In the genomic region with DNA sequence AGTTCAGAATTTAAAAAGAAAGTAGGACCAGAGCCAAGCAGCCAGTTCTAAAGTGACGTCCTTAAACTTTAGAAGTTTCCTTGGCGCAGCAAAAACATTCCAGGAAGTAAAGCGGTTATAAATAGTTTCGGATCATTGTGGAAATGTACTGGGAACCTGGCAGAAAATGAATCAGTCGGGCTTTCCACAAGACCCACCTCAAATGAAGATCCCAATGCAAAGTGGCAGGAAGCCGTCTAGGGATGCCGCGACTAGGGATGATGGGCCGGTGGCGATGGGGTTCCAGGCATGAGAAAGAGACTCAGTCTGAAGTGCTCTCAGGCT, we compare ENCODE assay signal across 11 mouse cellular contexts.
A peak's percentile ranks its signal among the peaks of the same experiment; 100 is the strongest.
DNase-seq lines count a peak whose midpoint lies in the region; ATAC-seq and TF ChIP-seq lines count a peak whose summit lies in the region.
"Had no signal": no experiment of that assay in that cellular context is flagged by ENCODE, and none has a peak within 500 bp of the region (broad histone marks: within the 10 kb centered on the region; RNA-seq: fewer than 3 reads in every experiment).

No protein-coding gene starts in this region.

- peak overlapping the region; percentile 46 for H3K4me2 ChIP-seq in heart, postnatal 0 days (ENCODE audit: low read depth, low read length)
- H3K4me2 ChIP-seq: liver, embryonic 15.5 days had no signal

- intact Hi-C loops in left cerebral cortex, postnatal 4 days (cut with DNase I) = no loop called here

- no peak overlapping the region; the same call in 1 of the 2 replicates for H3K9ac ChIP-seq in heart, postnatal 0 days (replicated peaks; ENCODE audit: low read depth, low read length)
- H3K9ac ChIP-seq: liver, embryonic 15.5 days had no signal

- peak overlapping the region; percentile 50; the same call in 1 of the 2 replicates for H3K27ac ChIP-seq in testis, adult 2 months (ENCODE audit: control insufficient read depth, insufficient read depth, low read depth, low read length)
- H3K27ac ChIP-seq in heart, postnatal 0 days (ENCODE audit: low read depth) = peak overlapping the region; percentile 91
- H3K27ac ChIP-seq: liver, embryonic 15.5 days had no signal

- no peaks in the 10 kb centered on the region for H3K9me3 ChIP-seq in heart, postnatal 0 days (replicated peaks; ENCODE audit: control insufficient read depth, low read length)
- H3K9me3 ChIP-seq: liver, embryonic 15.5 days had no signal

- TF ChIP-seq CTCF in testis, adult 2 months (IDR thresholded peaks at IDR 0.05; ENCODE audit: control insufficient read depth, insufficient read depth, insufficient replicate concordance, low read depth, low read length) = no peak
- no peak for TF ChIP-seq CTCF in heart, postnatal 0 days (IDR thresholded peaks at IDR 0.05; ENCODE audit: low read depth)

- H3K27me3 ChIP-seq in testis, adult 2 months (ENCODE audit: control insufficient read depth, insufficient read depth, low read length) = no peaks in the 10 kb centered on the region
- H3K27me3 ChIP-seq in heart, postnatal 0 days (ENCODE audit: control insufficient read depth, insufficient read depth, low read length) = no peaks in the 10 kb centered on the region
- H3K27me3 ChIP-seq: liver, embryonic 15.5 days had no signal

- no peak for TF ChIP-seq EP300 in heart, postnatal 0 days (IDR thresholded peaks at IDR 0.05; ENCODE audit: low read depth)

- H3K36me3 ChIP-seq in testis, adult 2 months (ENCODE audit: control insufficient read depth, insufficient read depth, low read length) = no peaks in the 10 kb centered on the region
- no peaks in the 10 kb centered on the region for H3K36me3 ChIP-seq in heart, postnatal 0 days (replicated peaks; ENCODE audit: control insufficient read depth, insufficient read depth, low read length)
- H3K36me3 ChIP-seq: liver, embryonic 15.5 days had no signal

- peaks cover 4% of the 10 kb centered on the region; the same call in 1 of the 2 replicates for H3K4me1 ChIP-seq in testis, adult 2 months (ENCODE audit: control insufficient read depth, insufficient read depth, low read length)
- H3K4me1 ChIP-seq in heart, postnatal 0 days (ENCODE audit: control insufficient read depth, insufficient read depth) = peaks cover 19% of the 10 kb centered on the region
- H3K4me1 ChIP-seq: liver, embryonic 15.5 days had no signal

- no peak; the same call in 1 of the 2 replicates for ATAC-seq in heart, postnatal 0 days (ENCODE audit: insufficient read depth, low read depth)
- ATAC-seq: forebrain, embryonic 14.5 days had no signal

- WGBS in heart, postnatal 0 days = 26% methylated on average over 10 of the region's 10 CpGs

- H3K4me3 ChIP-seq in testis, adult 2 months (ENCODE audit: control insufficient read depth, low read depth, low read length) = no peak overlapping the region
- peak overlapping the region; percentile 21; the same call in 1 of the 2 replicates for H3K4me3 ChIP-seq in heart, postnatal 0 days (ENCODE audit: low read depth, low read length)
- H3K4me3 ChIP-seq: liver, embryonic 15.5 days had no signal

- DNase-seq in testis, postnatal 14 days (ENCODE audit: low spot score) = no peak
- peak; percentile 86 for DNase-seq in heart, postnatal 0 days (ENCODE audit: low spot score)
- DNase-seq in kidney, postnatal 4 days = peak; percentile 27 to 43
- DNase-seq in layer of hippocampus, adult 11-12 months (ENCODE audit: low spot score) = no peak
- no peak for DNase-seq in thymus, postnatal 10 days (ENCODE audit: low spot score in 2 of 2)
- DNase-seq in layer of hippocampus, adult 9-10 months (ENCODE audit: low spot score) = no peak
- DNase-seq in left cerebral cortex, postnatal 4 days = no peak
- DNase-seq: spleen, adult 18-20 months had no signal

- TF ChIP-seq POLR2A in testis, adult 2 months (IDR thresholded peaks at IDR 0.05; ENCODE audit: control insufficient read depth, low read depth, low read length) = no peak

Comparison
In these comparisons a context has a peak if more than half of its experiments do, and no peak if none do; other contexts are left out.
1. DNase-seq: peak in heart, postnatal 0 days (single experiment) and kidney, postnatal 4 days (2 of 2); none in testis, postnatal 14 days (single experiment), layer of hippocampus, adult 11-12 months (single experiment), thymus, postnatal 10 days (0 of 2), layer of hippocampus, adult 9-10 months (single experiment) and left cerebral cortex, postnatal 4 days (single experiment).